Mouse (Mus musculus) lung, postnatal 14 days (tissue): Measurements from ENCODE around the gene Adcy7.

ENCODE experiments used
- DNase-seq: peaks from one replicate; pipeline ENCODE4 v3.0.0; 2021

The Adcy7 gene

GRCm38 (mm10) chr8:88339221-88339620 is 67.0 kb downstream of the Adcy7 start:
- no peak for DNase-seq

DNA sequence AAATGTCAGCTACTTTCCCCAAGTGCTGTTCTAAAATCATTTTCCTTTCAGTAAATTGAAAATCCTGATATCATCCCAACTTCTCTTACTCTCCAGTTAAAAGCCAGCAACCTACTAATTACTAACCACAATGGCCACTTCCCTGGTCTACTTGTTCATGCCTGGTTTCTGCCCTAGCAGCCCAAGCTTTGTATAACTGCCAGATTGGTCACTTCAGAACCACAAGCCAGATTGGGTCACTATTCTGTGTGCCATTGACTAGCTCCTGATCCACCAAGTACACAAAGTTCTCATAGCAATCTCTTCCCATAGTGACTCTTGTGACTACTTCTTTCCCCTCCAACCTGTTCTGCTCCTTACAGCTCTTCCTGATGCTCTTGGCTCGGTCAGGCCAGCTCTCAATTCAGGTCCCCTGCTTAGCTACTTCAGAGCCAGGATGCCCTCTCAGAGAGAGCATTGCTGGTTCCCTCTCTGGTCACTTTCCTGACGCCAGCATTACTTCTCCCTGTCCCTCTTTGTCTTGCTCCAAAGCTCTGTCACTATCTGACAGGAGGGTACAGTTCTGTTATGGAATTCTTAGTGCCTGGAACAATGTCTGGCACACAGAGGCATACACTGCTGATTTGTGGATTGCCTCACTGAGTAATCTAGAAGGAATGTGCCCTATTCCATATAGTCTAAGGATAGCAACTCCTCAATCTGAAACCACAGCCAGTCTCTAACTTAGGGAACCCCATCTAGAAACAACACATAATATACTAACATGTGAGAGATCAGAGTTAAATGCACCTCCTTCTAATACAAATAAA is 67.9 kb downstream of the Adcy7 start:
- DNase-seq: no peak

DNA sequence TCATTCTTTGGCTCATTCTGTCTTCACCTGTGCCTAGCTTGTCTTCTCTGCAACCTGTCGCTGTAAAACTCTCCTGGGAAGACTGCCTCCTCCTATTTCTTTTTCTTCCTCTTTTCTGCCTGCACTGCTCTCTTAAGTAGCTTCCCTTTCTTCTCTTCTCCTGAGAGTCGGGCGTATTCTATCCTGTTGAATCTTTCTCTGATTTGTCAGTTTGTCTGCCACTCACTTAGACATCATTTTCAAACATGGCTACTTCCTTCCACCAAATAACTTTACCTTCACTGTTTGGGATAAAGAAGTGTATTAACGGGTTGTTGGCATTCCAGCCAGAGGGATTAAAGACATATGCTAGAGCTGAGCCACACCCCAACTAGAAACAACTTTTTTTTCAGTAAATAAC is 69.8 kb downstream of the Adcy7 start:
- no peak for DNase-seq

- no peak for DNase-seq
Observed at GRCm38 (mm10) chr8:88349046-88349445, 76.8 kb downstream of the Adcy7 start.

DNA sequence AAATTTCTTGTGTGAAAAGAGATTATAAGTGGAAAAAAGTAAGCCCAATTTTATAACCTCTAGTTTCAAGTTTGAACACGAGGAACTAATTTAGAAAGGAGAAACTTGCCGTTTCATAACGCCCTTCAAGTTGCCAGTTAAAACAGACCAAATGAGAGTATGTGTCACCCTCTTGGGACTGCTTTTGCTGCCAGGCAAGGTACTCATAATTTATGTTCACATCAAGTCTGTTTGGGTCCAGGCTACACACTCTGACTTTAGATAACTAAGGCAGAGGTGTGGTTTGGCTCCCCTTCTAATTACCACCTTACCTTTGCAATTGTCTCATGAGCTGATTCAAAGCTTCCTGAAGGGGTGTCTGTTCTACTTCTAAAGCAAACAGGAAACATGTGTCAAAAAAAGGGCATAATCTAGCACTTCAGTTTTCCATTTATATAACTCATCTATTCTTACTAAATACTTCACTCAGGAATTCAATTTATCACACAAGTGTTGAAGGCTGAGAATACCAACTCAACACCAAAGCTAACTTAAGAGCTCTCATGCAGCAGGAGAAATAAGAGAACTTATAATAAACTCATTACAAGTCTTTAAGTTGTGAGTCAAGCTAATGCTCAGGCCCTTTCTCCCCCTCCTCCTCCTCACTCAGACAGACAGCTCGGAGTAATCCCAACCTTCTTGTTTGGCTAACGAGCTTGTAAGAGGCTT is 85.2 kb downstream of the Adcy7 start:
- DNase-seq: peak; percentile 59

DNA sequence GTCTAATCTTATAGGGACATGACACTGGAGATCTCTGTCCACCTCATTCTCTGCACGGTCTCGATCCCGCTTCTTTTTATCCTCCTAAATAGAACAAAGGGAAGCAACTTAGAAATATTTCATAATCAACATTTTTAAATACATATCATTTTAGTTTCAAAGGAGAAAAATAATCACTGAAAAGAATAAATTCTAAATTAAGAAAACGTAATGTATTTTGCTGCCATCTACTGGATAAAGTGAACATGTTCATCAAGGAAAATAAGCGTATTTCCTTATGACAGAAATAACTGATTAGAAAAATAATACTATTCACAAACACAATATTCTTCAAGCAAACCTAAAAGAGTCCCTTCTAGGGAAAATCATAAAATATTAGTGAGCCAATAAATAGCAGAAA is 85.7 kb downstream of the Adcy7 start:
- DNase-seq: no peak

GRCm38 (mm10) chr8:88359959-88360358 is 87.8 kb downstream of the Adcy7 start:
- no peak for DNase-seq

DNA sequence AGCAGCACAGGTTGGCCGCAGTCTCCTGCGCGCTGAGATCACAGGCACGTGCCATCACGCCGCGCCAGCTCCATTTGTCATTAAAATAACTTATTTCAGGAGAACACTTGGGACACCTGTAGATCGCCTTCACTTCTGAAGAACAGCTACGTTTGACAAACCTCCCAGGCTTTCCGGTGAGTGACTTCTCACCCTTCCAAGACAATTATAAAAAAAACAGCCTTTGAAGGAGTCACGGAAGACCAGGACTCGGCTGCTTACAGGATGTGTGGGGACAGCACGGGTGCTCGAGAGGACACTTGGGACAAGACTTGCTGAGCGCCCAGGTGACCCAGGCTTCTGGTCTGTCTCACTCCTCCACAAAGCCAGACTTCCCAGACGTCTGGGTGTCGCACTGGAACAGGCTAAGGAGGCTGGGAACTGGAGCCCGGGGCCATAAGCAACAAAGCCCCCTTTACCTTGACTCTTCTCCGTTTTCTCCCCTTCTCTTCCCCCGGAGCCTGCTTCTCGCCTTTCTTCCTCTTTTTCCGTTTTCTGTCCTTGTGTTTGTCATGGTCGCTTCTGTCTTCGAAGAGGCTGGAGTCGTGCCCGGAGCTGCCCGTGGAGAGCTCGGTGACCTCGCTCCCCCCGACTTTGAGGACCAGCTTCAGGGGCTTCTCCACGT is 89.0 kb downstream of the Adcy7 start:
- peak; percentile 16 for DNase-seq

GRCm38 (mm10) chr8:88361708-88362428 is 89.7 kb downstream of the Adcy7 start, which contains the start of gene Brd7:
Gene Brd7, minus strand, starts transcription at chr8:88362194.
- peak; percentile 90 for DNase-seq

DNA sequence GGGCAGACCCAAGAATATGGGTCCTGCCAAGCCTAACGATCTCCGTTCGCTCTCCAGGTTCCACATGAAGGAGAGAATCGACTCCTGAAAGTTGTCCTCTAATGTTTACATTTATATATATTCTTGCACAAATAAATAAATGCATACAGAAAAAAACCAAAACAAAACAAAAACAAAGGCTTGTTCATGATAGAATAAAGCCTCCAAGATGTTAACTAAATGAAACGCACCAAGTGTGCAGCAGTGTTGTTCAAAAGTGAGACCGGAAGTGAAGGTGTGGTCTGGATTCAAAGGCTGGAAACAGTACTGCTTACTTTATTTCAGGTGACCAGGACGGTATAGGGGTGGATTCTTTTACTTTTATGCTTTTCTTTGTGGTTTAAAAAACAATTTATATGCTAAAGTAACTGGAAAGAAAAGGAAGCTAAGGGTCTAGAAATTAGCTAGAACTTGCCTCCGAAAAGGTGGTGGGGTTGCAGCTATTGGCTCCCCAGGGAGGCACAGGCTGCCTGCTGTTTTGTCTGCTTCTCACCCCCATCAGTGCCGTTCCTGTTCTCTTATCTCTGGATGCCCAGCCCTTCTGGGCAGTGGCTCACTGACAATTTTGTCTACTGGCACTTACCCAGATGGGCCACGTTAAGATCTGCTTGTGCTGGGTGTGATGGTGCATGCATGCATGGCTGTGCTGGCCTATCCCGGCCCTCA is 90.4 kb downstream of the Adcy7 start:
- no peak for DNase-seq

- peak; percentile 43 for DNase-seq
Observed at GRCm38 (mm10) chr8:88369221-88369620, 97.0 kb downstream of the Adcy7 start.

- DNase-seq: no peak
Observed at GRCm38 (mm10) chr8:88369805-88370204, 97.6 kb downstream of the Adcy7 start.

DNA sequence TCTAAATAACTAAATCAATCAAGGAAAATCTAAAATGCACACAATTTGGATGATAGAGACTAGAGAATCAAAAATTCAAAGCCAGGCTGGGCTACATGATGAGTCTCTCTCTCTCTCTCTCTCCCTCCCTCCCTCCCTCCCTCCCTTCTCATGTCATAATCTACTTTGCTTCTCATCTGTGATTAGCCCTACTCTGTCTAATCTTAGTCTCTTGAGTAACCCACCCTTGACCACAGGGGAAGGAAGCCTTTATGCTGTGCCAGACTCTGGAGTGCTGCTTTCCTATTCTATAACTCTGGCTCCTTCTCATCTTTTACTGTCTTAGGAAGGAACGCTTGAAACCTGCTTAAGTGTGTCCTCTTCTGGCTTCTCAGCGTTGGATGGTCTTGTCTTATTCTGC is 99.3 kb downstream of the Adcy7 start:
- DNase-seq: no peak

- peak; percentile 8 for DNase-seq
Observed at GRCm38 (mm10) chr8:88376836-88377582, 104.8 kb downstream of the Adcy7 start.
